Mouse (Mus musculus) liver, embryonic 14 days (tissue): ENCODE measurements around the gene F7. TPM values are rescaled to one million over a fixed set of nuclear protein-coding genes. Genes with fewer than 3 reads are reported as not detected.

ENCODE experiments used
- polyA plus RNA-seq: library from polyadenylated mRNA; depleted of rRNA; stranded (reverse); fragments of >200 nt; gene quantifications from 2 replicates; pipeline ENCODE4 v1.2.3, GENCODE M21; 2012; rRNA removed

Gene F7
- 5.4 and 5.9 TPM in 2 replicates for polyA plus RNA-seq

DNA sequence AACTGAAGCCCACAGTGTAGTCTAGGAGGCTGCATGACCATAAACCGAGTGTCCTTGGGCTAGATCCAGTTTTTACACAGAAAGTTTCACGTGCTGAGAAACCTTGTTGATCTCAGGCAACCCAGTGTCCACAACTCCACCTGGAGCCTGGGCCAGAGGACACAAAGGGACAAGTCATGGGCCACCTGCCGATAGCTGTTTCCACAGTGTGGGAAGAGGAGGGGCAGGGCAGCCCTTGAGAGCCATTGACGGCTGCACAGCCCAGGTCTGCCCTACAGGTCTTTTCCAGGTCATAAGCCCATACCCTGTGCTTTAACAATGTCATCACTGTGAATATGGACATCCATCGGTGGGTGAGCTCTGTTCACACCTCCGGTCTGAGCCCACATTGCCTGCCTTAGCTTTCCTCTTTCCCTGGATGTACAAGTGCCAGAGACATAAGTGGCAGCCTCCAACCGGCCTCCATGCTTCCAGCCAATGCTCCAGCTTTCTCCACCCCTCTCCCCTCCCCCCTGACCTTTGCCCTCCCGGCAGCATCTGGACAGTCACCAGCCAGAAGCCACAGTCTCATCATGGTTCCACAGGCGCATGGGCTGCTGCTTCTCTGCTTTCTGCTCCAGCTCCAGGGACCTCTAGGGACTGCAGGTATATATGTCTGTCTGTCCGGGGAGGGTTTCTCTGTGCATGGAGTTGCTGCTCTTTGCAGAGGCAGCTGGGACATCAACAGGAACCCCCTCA is at the start of gene F7:
F7 (plus strand) TSS at position 548 of the 738 bp plus-strand sequence.

DNA sequence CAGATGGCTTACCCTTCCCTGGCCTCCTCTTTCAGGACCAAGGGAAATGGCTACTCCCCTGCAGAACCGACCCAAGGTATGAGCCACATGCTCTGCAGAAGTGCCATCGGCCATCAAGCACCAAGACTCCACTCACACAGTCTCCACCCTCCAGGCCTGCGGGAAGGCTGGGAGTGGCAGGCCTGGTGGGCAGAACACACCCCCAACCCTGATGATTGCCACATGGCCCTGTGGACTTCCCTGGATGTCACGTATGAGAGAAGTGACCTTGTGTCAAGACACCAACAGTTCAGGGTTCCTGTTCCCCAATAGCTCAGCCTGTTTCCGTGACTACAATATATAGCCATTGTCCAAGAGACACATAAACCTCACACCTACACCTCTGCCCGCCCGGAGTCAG is 11.2 kb downstream of the F7 start, which contains the start of gene F10:
F10 (plus strand) TSS at position 294 of the 400 bp plus-strand sequence.

DNA sequence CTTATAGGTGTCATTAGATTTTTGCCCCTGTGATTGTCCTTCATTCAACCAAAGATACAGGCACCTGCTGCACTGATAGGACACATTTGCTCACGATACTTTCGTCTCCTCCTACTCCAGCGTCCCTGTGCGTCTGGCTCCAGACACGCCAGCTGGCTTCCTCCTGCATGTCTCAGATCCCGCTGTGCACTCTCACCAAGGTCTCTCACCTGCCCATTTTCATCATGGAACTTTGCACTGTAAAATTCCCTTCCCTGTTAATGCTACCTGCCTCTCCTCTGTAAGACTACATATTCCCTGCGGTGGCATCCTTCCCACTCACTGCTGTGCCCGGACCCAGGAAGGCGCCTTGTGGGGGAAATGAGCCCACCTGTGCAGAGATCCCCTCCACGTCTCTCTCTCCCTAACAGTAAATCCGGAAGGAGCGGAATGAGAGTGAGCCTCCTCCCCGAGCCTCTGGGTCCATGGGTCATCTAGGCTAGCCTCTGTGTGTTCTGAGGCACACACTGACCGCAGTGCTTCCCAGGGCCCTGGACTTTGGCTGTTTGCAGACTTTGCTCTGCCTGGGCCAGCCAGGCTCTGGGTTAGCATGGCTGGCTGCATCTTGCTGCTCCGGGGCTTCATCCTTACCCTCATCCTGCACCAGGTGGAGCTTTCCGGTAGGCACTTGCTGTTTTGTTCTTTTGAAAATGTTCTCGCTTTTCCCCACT is 34.8 kb downstream of the F7 start, which contains the start of gene Proz:
Proz (plus strand) TSS at position 474 of the 710 bp plus-strand sequence.

Other genes starting within 250 kb of the F7 start
- gene Mcf2l, start 152.2 kb upstream of the F7 start, polyA plus RNA-seq: 0.41 and 0.61 TPM in 2 replicates
- gene F10, start 11.3 kb downstream of the F7 start, polyA plus RNA-seq: 43.7 and 46.7 TPM in 2 replicates
- gene Proz, start 34.9 kb downstream of the F7 start, polyA plus RNA-seq: 23.2 and 24.6 TPM in 2 replicates
- gene Pcid2, start 79.4 kb downstream of the F7 start, polyA plus RNA-seq: 9.9 and 11.5 TPM in 2 replicates
- 48.4 and 58.0 TPM in 2 replicates for gene Cul4a, start 79.6 kb downstream of the F7 start, polyA plus RNA-seq
- 128 and 144 TPM in 2 replicates for gene Lamp1, start 133.1 kb downstream of the F7 start, polyA plus RNA-seq
- 5.6 and 6.7 TPM in 2 replicates for gene Grtp1, start 174.6 kb downstream of the F7 start, polyA plus RNA-seq
- gene Adprhl1, start 228.1 kb downstream of the F7 start, polyA plus RNA-seq: 0.09 TPM in 1 of 2 replicates, not detected in the other